Mouse (Mus musculus) layer of hippocampus, adult 9-10 months (tissue): ENCODE measurements around the gene Gm17455.

ENCODE experiments used
- DNase-seq: peaks from one replicate; pipeline ENCODE4 v3.0.0; 2022; ENCODE audit warnings: low spot score

Gm17455 gene

GRCm38 (mm10) chr10:60422756-60423155 is 23.2 kb downstream of the Gm17455 start:
- DNase-seq: no peak

- no peak for DNase-seq
Measured at GRCm38 (mm10) chr10:60430001-60430400, 30.5 kb downstream of the Gm17455 start.

GRCm38 (mm10) chr10:60430591-60430990 is 31.1 kb downstream of the Gm17455 start:
- DNase-seq: no peak

- no peak for DNase-seq
Measured at GRCm38 (mm10) chr10:60432679-60433078, 33.2 kb downstream of the Gm17455 start.

GRCm38 (mm10) chr10:60442321-60442720 is 42.8 kb downstream of the Gm17455 start:
- DNase-seq: no peak

- no peak for DNase-seq
Measured at GRCm38 (mm10) chr10:60443078-60443477, 43.6 kb downstream of the Gm17455 start.

GRCm38 (mm10) chr10:60445031-60445593 is 45.6 kb downstream of the Gm17455 start:
- no peak for DNase-seq

- DNase-seq: no peak
Measured at GRCm38 (mm10) chr10:60447186-60447585, 47.7 kb downstream of the Gm17455 start.
